Mouse (Mus musculus): Measurements from ENCODE around the gene Iqschfp.

GRCm38 (mm10) chr3:67935829-67936228 lies 43.8 kb downstream of the Iqschfp start:
- TF ChIP-seq POLR2A (IDR thresholded peaks at IDR 0.05; ENCODE audit: control insufficient read depth, low read depth, low read length) (no peak), CTCF (IDR thresholded peaks at IDR 0.05; ENCODE audit: control insufficient read depth, insufficient read depth, insufficient replicate concordance, low read depth, low read length) (no peak)
